Mouse (Mus musculus) mouse embryonic stem cell (cell line): ENCODE measurements at regions not wholly inside any gene's neighbourhood (a gene's known extent, or its start where the extent isn't known, plus 50 kb on each side); places are given as distances from the start of the nearest gene placed in this dataset.

ENCODE experiments used
- in situ Hi-C, 2 experiments: fragments of 300-500 bp; cut with MboI; formaldehyde crosslinking; loops; 1 replicate in 1 of 2; 3 replicates in 1 of 2; pipeline ENCODE4 v1.14.3; 2019 to 2020; ENCODE audit warnings: low sequenced_read_pairs in 2 of 2, low pct_unique_long_range_greater_than_20kb in 1 of 2, mixed read lengths in 1 of 2; ENCODE audit not compliant: unreplicated experiment in 1 of 2

GRCm38 (mm10) chr10:72056725-72057124 is 597.9 kb upstream of the Zwint start:
- in situ Hi-C loops, result no loop called here

- in situ Hi-C loops, result no loop called here
Observed at GRCm38 (mm10) chr10:72071185-72071718, 583.4 kb upstream of the Zwint start.

GRCm38 (mm10) chr10:72078363-72078762 is 576.3 kb upstream of the Zwint start:
- in situ Hi-C loops, result no loop called here

- in situ Hi-C loops, result no loop called here
Observed at GRCm38 (mm10) chr10:72096951-72097350, 557.7 kb upstream of the Zwint start.

GRCm38 (mm10) chr10:72099156-72099812 is 555.4 kb upstream of the Zwint start:
- in situ Hi-C loops, result no loop called here

GRCm38 (mm10) chr10:72119447-72119846 is 535.2 kb upstream of the Zwint start:
- in situ Hi-C loops, result loop anchor here in 1 of 2 experiments (25.0 kb wide), 1 partner anchor 268 kb away; no protein-coding TSS in a partner anchor

GRCm38 (mm10) chr10:72132407-72132806 is 522.2 kb upstream of the Zwint start:
- in situ Hi-C loops, result no loop called here
